Mouse (Mus musculus) intestine, postnatal 0 days (tissue): Measurements from ENCODE around the gene Sectm1a. TPM values are rescaled to one million over a fixed set of nuclear protein-coding genes. Genes with fewer than 3 reads are reported as not detected.

Experiments used
- ATAC-seq: fragments of 200-750 bp; cut with Nextera tagmentation; 2 replicates; pipeline ENCODE4 v1.8.0; 2017; ENCODE audit warnings: mild to moderate bottlenecking, moderate TSS enrichment, moderate library complexity
- H3K27ac ChIP-seq: fragments of 300-500 bp; sonication (generic); 2 replicates; pipeline ENCODE4 v1.5.1; 2014; ENCODE audit warnings: mild to moderate bottlenecking, low read depth, low read length, moderate library complexity
- H3K27me3 ChIP-seq: fragments of 300-500 bp; sonication (generic); replicated peaks from 2 replicates; pipeline ENCODE4 v1.6.1; 2014; ENCODE audit warnings: low read length, mixed read lengths; ENCODE audit not compliant: control insufficient read depth, insufficient read depth
- H3K36me3 ChIP-seq: fragments of 300-500 bp; sonication (generic); 2 replicates; pipeline ENCODE4 v1.6.1; 2014; ENCODE audit warnings: mild to moderate bottlenecking, moderate library complexity; ENCODE audit not compliant: control insufficient read depth, insufficient read depth
- H3K4me1 ChIP-seq: fragments of 300-500 bp; sonication (generic); replicated peaks from 2 replicates; pipeline ENCODE4 v1.6.1; 2014; ENCODE audit warnings: antibody characterized with exemption, low read length, mixed read lengths; ENCODE audit not compliant: control insufficient read depth, insufficient read depth
- H3K4me2 ChIP-seq: fragments of 300-500 bp; sonication (generic); replicated peaks from 2 replicates; pipeline ENCODE4 v1.6.1; 2014; ENCODE audit warnings: low read depth, mild to moderate bottlenecking, moderate library complexity
- H3K4me3 ChIP-seq: fragments of 300-500 bp; sonication (generic); 2 replicates; pipeline ENCODE4 v1.5.1; 2014; ENCODE audit warnings: low read depth, low read length
- H3K9ac ChIP-seq: fragments of 300-500 bp; sonication (generic); 2 replicates; pipeline ENCODE4 v1.6.1; 2014; ENCODE audit warnings: mild to moderate bottlenecking, low read depth, low read length
- H3K9me3 ChIP-seq: fragments of 300-500 bp; sonication (generic); 2 replicates; pipeline ENCODE4 v1.6.1; 2016; ENCODE audit warnings: mixed run types; ENCODE audit not compliant: control insufficient read depth
- CTCF ChIP-seq: sonication (generic); IDR thresholded peaks from 2 replicates; pipeline ENCODE4 v1.5.1; 2016; ENCODE audit warnings: low read depth, mild to moderate bottlenecking, control low read depth, antibody characterized with exemption, moderate library complexity
- WGBS: fragments of 180-500 bp; shearing (Covaris S2); extraction: QIAGEN DNeasy Blood & Tissue Kit; methylation state at CpG from one replicate; pipeline ENCODE4 v1.1.7; 2014; 5-methylcytosine and 5-hydroxymethylcytosine counted together
- polyA plus RNA-seq: library from polyadenylated mRNA; unstranded; fragments of >200 nt; fragmentation: Nextera tagmentation; extraction: Ambion mirVana; gene quantifications from 2 replicates; pipeline ENCODE4 v1.2.1, GENCODE M21; 2015

The Sectm1a gene
- polyA plus RNA-seq, 1 experiment from 2014 or later: 10.0 TPM

DNA sequence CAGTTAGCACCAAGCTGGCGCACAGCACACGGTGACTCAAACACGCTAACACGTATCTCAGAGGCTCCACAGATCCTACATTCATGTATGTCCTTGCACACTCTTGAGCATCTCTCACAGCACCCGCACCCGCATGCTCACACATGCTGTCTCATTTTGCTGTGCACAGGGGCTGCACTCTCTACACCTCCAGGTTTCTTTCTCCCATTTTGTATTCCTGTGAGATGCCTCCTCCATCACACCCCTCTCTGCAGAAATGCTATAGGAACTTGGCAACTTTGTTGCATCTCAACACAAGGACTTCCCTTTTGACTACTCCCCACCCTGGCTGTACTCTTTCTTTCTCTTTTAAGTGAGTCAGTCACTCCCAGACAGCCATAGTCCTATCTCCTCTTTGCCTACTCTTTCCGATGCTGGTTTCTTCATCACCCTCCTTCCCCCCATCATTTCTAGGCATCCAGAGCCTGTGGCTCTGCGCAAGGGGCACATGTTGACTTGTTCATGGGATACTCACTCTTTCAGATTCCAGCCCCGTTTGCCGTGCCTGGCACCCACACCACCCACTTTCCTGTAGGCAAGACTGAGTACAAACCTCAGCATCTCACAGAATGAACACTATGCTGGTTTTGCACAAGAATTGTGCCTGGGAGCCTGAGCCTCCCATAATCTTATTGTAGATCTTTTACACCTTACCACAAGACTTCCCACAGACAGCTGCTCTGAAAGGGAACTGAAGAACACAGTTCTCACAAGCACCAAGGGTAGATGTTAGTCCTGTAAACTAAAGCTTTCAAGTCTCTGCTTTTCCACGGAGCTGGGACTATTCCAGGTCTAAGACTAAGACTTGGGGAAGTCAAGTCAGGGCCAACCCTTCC lies 42.4 kb downstream of the Sectm1a start:
- H3K4me3 ChIP-seq: no peak overlapping the region
- no peaks in the 10 kb centered on the region for H3K27me3 ChIP-seq
- H3K4me2 ChIP-seq: no peak overlapping the region
- H3K9me3 ChIP-seq: no peaks in the 10 kb centered on the region
- no peaks in the 10 kb centered on the region for H3K36me3 ChIP-seq
- no peak for ATAC-seq
- no peaks in the 10 kb centered on the region for H3K4me1 ChIP-seq
- H3K27ac ChIP-seq: no peak overlapping the region
- H3K9ac ChIP-seq: no peak overlapping the region
- 87% methylated on average over 11 of the region's 11 CpGs for WGBS
- no peak for TF ChIP-seq CTCF

DNA sequence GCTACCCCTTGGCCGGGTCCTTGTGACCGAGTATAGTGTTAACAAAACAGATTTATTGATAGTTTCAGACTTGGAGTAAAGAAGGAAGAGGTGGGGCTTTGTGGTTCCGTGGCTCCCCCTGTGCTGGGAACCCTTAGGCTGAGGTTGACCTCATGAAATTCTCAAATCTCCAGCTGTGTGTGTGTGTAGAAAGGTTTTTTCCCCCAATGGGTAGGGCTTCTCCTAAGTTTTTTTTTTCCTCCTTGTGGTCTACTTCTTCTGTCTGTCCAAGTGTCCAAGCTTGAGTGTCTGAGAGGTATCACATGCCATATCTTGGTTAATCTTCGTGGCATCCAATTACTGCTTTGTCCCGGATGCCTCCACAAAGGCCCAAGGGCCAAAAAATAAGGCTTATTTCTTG lies 47.9 kb downstream of the Sectm1a start:
- Histone ChIP-seq H3K9me3 (no peaks in the 10 kb centered on the region), H3K4me2 (no peak overlapping the region), H3K4me3 (no peak overlapping the region), H3K36me3 (no peaks in the 10 kb centered on the region), H3K27me3 (no peaks in the 10 kb centered on the region), H3K27ac (no peak overlapping the region), H3K9ac (no peak overlapping the region), H3K4me1 (no peaks in the 10 kb centered on the region)
- ATAC-seq: no peak
- 75% methylated on average over 5 of the region's 5 CpGs for WGBS
- TF ChIP-seq CTCF: no peak

DNA sequence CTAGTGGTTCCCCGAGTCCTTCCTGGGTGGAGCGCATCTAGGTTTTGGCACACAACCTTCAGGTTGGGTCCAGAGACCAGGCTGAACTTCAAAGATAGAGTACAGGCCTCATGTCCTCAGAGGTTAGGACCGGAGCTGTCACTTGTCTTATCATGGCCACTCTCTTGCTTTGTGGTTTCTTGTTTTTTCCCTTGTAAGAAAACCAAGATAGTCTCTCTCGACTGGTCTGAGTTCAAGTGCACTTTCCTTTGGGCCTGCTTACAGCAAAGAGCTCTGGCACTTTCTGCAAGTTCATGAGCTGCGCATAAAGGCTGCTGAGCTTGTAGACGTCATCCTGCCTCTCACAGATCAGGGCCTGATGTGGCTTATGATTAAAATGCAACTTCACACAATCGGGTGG lies 53.8 kb downstream of the Sectm1a start:
- H3K36me3 ChIP-seq: no peaks in the 10 kb centered on the region
- no peak overlapping the region for H3K27ac ChIP-seq
- no peak overlapping the region for H3K9ac ChIP-seq
- no peaks in the 10 kb centered on the region for H3K27me3 ChIP-seq
- WGBS: 84% methylated on average over 7 of the region's 7 CpGs
- H3K4me1 ChIP-seq: no peaks in the 10 kb centered on the region
- H3K9me3 ChIP-seq: no peaks in the 10 kb centered on the region
- ATAC-seq: no peak
- no peak overlapping the region for H3K4me3 ChIP-seq
- no peak for TF ChIP-seq CTCF
- no peak overlapping the region for H3K4me2 ChIP-seq

DNA sequence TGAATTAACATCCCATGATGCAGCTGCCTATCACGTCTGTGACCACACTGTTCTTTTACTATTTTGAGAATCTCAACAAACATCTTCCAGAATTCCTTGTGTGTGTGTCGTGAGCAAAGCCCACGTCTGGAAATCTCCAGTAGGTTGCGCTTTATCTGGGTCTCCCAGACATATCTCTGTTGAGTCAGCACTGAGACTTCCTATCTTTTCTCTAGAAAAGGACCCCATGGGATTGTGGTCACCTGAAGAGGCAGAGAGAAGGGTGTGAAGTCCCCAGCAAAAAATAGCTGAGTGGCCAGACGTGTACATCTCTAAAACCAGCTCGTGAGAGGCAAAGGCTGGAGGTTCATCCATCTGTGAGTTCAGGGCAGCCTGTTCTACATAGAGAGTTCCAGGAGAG lies 56.9 kb downstream of the Sectm1a start:
- Histone ChIP-seq H3K36me3 (no peaks in the 10 kb centered on the region), H3K27me3 (no peaks in the 10 kb centered on the region), H3K27ac (no peak overlapping the region), H3K9ac (no peak overlapping the region), H3K9me3 (no peaks in the 10 kb centered on the region), H3K4me2 (no peak overlapping the region), H3K4me3 (no peak overlapping the region), H3K4me1 (no peaks in the 10 kb centered on the region)
- 62% methylated on average over 6 of the region's 6 CpGs for WGBS
- TF ChIP-seq CTCF: no peak
- ATAC-seq: no peak

DNA sequence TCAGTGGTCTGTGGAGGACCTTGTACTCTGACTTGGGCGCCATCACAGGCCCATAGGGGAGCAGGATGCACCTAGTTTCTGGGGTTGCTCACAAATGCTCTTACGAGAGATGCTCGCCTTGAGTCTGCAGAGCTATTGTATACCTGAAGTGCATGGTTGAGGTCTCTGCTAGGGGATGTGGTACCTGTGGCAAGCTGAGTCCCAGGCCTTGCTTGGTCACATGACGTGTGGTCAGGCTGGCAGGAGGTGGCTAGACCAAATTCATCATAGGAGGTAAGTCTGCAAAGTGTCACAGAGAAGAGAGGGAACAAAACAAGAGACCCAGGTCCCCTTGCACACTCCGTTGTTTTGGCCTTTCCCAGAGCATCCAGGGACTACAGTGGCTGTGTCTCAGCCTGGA lies 61.5 kb downstream of the Sectm1a start:
- Histone ChIP-seq H3K27ac (no peak overlapping the region), H3K4me3 (no peak overlapping the region), H3K27me3 (no peaks in the 10 kb centered on the region), H3K36me3 (no peaks in the 10 kb centered on the region), H3K9me3 (no peaks in the 10 kb centered on the region), H3K9ac (no peak overlapping the region), H3K4me2 (no peak overlapping the region), H3K4me1 (0 out of 2 replicates have a peak, but pooled peaks cover 4% of the 10 kb centered on the region)
- no peak for TF ChIP-seq CTCF
- 91% methylated on average over 5 of the region's 5 CpGs for WGBS
- ATAC-seq: no peak

DNA sequence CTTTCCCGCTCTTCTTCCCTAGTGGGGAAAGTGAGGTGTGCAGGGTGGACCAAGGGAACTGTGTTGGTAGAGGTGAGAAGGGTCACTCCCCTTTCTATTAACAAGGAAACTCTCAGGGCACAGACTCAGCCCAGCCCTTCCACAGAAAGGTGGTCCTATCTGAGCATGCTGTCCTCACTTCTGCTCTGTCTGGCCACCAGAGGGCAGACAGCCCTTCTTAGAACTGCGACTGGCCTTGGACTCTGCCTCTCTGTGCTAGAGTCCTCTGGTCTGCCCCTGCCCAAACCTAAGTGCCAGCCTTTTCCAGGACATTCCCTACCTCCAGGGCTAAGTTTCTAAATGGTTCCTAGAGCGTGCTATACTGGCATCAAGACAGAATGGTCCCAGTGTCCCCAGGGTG lies 63.3 kb downstream of the Sectm1a start:
- no peaks in the 10 kb centered on the region for H3K27me3 ChIP-seq
- H3K9ac ChIP-seq: no peak overlapping the region
- ATAC-seq: peak; percentile 31; the same call in 1 of the 2 replicates
- 0 out of 2 replicates have a peak, but pooled peaks cover 4% of the 10 kb centered on the region for H3K4me1 ChIP-seq
- WGBS: 49% methylated on average over 3 of the region's 3 CpGs
- no peak overlapping the region for H3K27ac ChIP-seq
- H3K36me3 ChIP-seq: no peaks in the 10 kb centered on the region
- H3K4me3 ChIP-seq: no peak overlapping the region
- H3K4me2 ChIP-seq: no peak overlapping the region
- TF ChIP-seq CTCF: peak; percentile 92
- H3K9me3 ChIP-seq: no peaks in the 10 kb centered on the region

Other genes with a start within 250 kb of the Sectm1a start
- gene Ccdc57, start 148.3 kb downstream of the Sectm1a start, polyA plus RNA-seq: 1.1 and 1.3 TPM in 2 replicates
- gene Slc16a3, start 132.7 kb downstream of the Sectm1a start, polyA plus RNA-seq: 7.2 and 8.0 TPM in 2 replicates
- gene Csnk1d, start 89.9 kb downstream of the Sectm1a start, polyA plus RNA-seq: 62.0 and 65.6 TPM in 2 replicates
- gene Cd7, start 41.8 kb downstream of the Sectm1a start, polyA plus RNA-seq: 2.2 and 2.3 TPM in 2 replicates
- gene Sectm1b, start 17.7 kb downstream of the Sectm1a start, polyA plus RNA-seq: 159 and 166 TPM in 2 replicates
- gene Tex19.2, start 37.5 kb upstream of the Sectm1a start, polyA plus RNA-seq: 0.33 and 0.56 TPM in 2 replicates
- not detected in 2 replicates for gene Tex19.1, start 64.9 kb upstream of the Sectm1a start, polyA plus RNA-seq
- gene Uts2r, start 79.1 kb upstream of the Sectm1a start, polyA plus RNA-seq: not detected in 2 replicates
- 7.3 and 8.4 TPM in 2 replicates for gene Hexdc, start 123.2 kb upstream of the Sectm1a start, polyA plus RNA-seq
- 33.7 and 34.8 TPM in 2 replicates for gene Ogfod3, start 123.5 kb upstream of the Sectm1a start, polyA plus RNA-seq
- 21.0 and 23.2 TPM in 2 replicates for gene Cybc1, start 148.1 kb upstream of the Sectm1a start, polyA plus RNA-seq
- gene Narf, start 156.0 kb upstream of the Sectm1a start, polyA plus RNA-seq: 13.5 and 13.9 TPM in 2 replicates
- gene Foxk2, start 178.8 kb upstream of the Sectm1a start, polyA plus RNA-seq: 3.7 TPM in 2 replicates